Mouse (Mus musculus) bone marrow, adult 2 months (tissue): ENCODE results near the gene Bmx.

Experiments
- CTCF ChIP-seq: fragments of 200-500 bp; IDR thresholded peaks from 2 replicates; pipeline ENCODE4 v1.5.1; 2011; ENCODE audit warnings: low read length, control low read depth; ENCODE audit not compliant: control insufficient read depth, insufficient read depth
- POLR2A ChIP-seq: fragments of 200-500 bp; IDR thresholded peaks from 2 replicates; pipeline ENCODE4 v1.6.1; 2011; ENCODE audit warnings: low read depth, mild to moderate bottlenecking, control low read depth, low read length, borderline replicate concordance; ENCODE audit not compliant: control insufficient read depth

GRCm38 (mm10) chrX:164200547-164200946 is 57.4 kb downstream of the Bmx start:
- TF ChIP-seq POLR2A: no peak
- TF ChIP-seq CTCF: no peak
